Mouse (Mus musculus) forebrain, embryonic 16.5 days (tissue): ENCODE measurements around the gene Gm21761. TPM values are rescaled to one million over a fixed set of nuclear protein-coding genes. Genes with fewer than 3 reads are reported as not detected.

Experiments used
- polyA plus RNA-seq: library from polyadenylated mRNA; unstranded; fragments of >200 nt; fragmentation: Nextera tagmentation; extraction: Ambion mirVana; gene quantifications from 2 replicates; pipeline ENCODE4 v1.2.1, GENCODE M21; 2015

Gene Gm21761
- polyA plus RNA-seq, 1 experiment from 2014 or later, result not detected

Other genes with a start within 250 kb of the Gm21761 start
- gene Hmgcs1, start 238.9 kb downstream of the Gm21761 start, polyA plus RNA-seq, result 461 and 470 TPM in 2 replicates
- gene Nim1k, start 173.4 kb downstream of the Gm21761 start, polyA plus RNA-seq, result 7.4 and 8.0 TPM in 2 replicates
- gene Zfp131, start 138.4 kb downstream of the Gm21761 start, polyA plus RNA-seq, result 41.8 and 42.7 TPM in 2 replicates
- gene AF067063, start 99.1 kb downstream of the Gm21761 start, polyA plus RNA-seq, result not detected in 2 replicates
- not detected in 2 replicates for gene D13Ertd608e, start 93.3 kb downstream of the Gm21761 start, polyA plus RNA-seq
- gene Tcstv1, start 34.5 kb downstream of the Gm21761 start, polyA plus RNA-seq, result not detected in 2 replicates
- gene B020031M17Rik, start 21.5 kb upstream of the Gm21761 start, polyA plus RNA-seq, result not detected in 2 replicates
- gene Gm36079, start 97.7 kb upstream of the Gm21761 start, polyA plus RNA-seq, result not detected in 2 replicates
- not detected in 2 replicates for gene Gm21188, start 122.9 kb upstream of the Gm21761 start, polyA plus RNA-seq
- gene Gm20767, start 211.0 kb upstream of the Gm21761 start, polyA plus RNA-seq, result not detected in 2 replicates
- gene Gm21818, start 243.2 kb upstream of the Gm21761 start, polyA plus RNA-seq, result not detected in 2 replicates